Mouse (Mus musculus) myocyte (in vitro differentiated cells): Measurements from ENCODE around the gene Mindy4.

Source experiments
- E2F4 ChIP-seq: IDR thresholded peaks from one replicate; pipeline ENCODE4 v1.6.1; 2011; ENCODE audit warnings: mild to moderate bottlenecking, control low read depth, moderate library complexity; ENCODE audit not compliant: insufficient read depth
- MAX ChIP-seq: IDR thresholded peaks from one replicate; pipeline ENCODE4 v1.6.1; 2011; ENCODE audit warnings: low read depth, mild to moderate bottlenecking, control low read depth
- POLR2A ChIP-seq: IDR thresholded peaks from one replicate; pipeline ENCODE4 v1.6.1; 2011; ENCODE audit warnings: low read depth, mild to moderate bottlenecking, control low read depth, moderate library complexity; ENCODE audit not compliant: insufficient read length
- REST ChIP-seq: IDR thresholded peaks from one replicate; pipeline ENCODE4 v1.6.1; 2011; ENCODE audit warnings: mild to moderate bottlenecking, control low read depth, moderate library complexity; ENCODE audit not compliant: insufficient read depth, insufficient read length
- USF1 ChIP-seq: IDR thresholded peaks from one replicate; pipeline ENCODE4 v1.6.1; 2011; ENCODE audit warnings: low read depth, mild to moderate bottlenecking, control low read depth, moderate library complexity

DNA sequence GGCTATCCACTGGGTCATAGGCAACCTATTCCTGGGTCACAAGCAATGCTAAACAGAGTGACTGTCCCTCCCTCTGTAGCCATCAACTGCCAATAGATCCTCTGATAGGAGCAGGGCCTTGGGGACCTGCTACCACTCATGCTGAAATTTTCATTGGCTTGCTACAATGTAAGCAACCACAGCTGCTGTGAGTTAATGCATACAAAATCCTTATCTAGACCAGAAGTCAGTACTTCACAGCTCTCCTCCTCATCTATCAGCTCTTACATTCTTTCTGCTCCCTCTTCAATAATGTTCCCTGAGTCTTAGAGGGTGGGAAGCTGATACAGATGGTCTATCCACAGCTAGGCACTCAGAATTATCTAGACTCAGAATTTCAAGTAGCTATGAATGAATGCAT is 163.9 kb downstream of the Mindy4 start:
- TF ChIP-seq POLR2A (no peak), REST (no peak), USF1 (no peak), MAX (no peak), E2F4 (no peak)
